Mouse (Mus musculus): ENCODE measurements around the gene Pgm5. TPM values are rescaled to one million over a fixed set of nuclear protein-coding genes. Genes with fewer than 3 reads are reported as not detected.

The Pgm5 gene
- polyA plus RNA-seq, 1 experiment from 2014 or later: 7.8 TPM

DNA sequence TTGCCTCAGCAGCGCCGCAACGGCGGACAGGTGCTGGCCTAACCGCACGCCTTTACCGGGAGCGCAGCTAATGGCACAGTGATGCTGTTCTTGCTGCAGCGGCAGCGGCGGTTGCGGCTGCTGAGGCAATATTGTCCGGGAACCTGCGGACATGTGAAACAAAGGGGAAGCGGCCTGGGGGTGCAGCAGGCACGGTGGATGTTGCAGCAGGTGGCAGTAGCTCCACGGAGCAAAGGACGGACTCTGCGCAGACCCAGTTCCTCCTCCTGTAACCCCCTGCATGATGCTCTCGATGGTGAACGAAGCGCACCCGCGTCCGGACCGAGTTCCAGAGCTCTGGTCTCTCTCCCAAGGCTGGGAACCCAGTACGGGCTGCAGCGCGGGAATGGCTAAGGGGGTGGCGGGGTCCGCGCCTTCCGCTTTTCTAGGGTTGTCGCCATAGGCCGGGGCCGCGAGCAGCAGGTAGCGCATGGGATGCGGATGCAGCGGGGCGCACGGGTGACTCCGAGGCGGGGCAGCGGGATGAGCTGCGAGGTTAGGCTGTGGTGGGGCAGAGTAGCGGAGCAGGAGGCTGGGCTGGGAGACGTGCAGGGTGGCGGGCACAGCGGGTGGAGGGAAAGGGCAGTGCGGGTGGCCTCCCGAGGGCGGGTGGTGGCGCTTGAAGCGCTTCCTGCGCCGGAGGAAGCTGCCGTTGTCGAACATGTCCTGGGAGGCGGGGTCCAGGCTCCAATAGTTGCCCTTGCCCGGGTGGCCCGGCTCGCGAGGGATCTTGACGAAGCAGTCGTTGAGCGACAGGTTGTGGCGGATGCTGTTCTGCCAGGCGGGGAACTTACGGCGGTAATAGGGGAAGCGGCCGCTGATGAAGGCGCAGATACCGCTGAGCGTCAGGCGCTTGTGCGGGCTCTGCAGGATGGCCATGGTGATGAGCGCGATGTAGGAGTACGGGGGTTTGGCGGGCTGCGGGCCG, 38.2 kb upstream of the Pgm5 start:
- H3K27ac ChIP-seq (replicated peaks in 1 of 2; ENCODE audit: control insufficient read depth in 1 of 2, insufficient read depth in 1 of 2, low read depth in 2 of 2, low read length in 2 of 2): no peak overlapping the region
- ATAC-seq (ENCODE audit: insufficient number of reproducible peaks, insufficient read depth, low FRiP score, low read depth): no peak

DNA sequence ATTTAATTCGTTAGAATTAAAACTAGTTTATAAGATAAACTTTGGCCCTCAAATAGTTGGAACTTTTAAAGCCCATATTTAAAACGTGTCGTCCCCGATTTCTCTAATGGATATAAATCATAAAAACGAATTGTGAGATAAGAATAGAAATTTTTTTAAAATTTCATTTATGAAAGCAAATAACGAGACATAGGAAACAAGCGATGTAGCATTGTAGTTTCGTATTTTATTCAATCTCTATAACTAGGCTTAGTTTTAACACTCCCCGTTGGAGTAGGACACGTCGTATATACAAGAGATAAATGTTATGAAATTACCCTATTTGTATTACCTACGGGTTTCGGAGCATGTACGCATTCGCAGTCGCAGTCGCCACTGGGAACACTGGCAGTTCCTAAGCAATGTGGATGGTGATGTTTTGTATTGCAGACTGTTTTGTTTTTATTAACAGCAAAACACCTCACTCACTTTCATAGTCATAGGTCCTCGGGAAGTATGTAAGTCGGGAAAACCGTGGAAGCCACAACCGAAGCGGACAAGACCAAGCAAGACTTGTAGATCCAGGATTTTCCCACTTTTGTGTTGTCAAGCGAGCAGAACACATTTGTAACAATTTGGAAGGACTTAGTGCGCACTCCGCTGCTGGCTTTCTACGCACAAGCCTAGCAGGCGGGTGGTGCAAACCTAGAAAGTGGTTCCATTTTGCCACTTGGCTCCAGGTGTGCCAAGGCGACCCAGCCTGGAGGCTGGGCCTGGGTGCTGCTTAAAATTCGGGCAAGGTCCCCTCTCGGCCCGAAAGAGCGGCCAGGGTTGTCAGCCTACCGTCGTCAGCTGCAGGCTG, 37.3 kb upstream of the Pgm5 start:
- Histone ChIP-seq H3K27me3 (ENCODE audit: control insufficient read depth, insufficient read depth, low read length) (peaks cover 74% of the 10 kb centered on the region), H3K4me2 (ENCODE audit: low read length) (peak overlapping the region; percentile 77), H3K4me1 (ENCODE audit: control insufficient read depth in 2 of 2, insufficient read depth in 2 of 2, low read length in 2 of 2) (peaks cover 11 to 28% of the 10 kb centered on the region in 2 experiments), H3K9me3 (ENCODE audit: control insufficient read depth, low read length) (no peaks in the 10 kb centered on the region), H3K9ac (ENCODE audit: low read length) (no peak overlapping the region), H3K36me3 (ENCODE audit: control insufficient read depth, insufficient read depth, low read length) (no peaks in the 10 kb centered on the region), H3K4me3 (ENCODE audit: control insufficient read depth in 1 of 2, insufficient read depth in 1 of 2, low read depth in 1 of 2, low read length in 2 of 2) (peak overlapping the region; percentile 36 to 49), H3K27ac (replicated peaks in 1 of 2; ENCODE audit: control insufficient read depth in 1 of 2, insufficient read depth in 1 of 2, low read depth in 2 of 2, low read length in 2 of 2) (no peak overlapping the region)
- no peak for ATAC-seq (ENCODE audit: insufficient number of reproducible peaks, insufficient read depth, low FRiP score, low read depth)
- 5% methylated on average over 34 of the region's 34 CpGs for WGBS

More for the DNA sequence above, 38.2 kb upstream of the Pgm5 start:
- H3K9ac ChIP-seq (ENCODE audit: low read length): no peak overlapping the region
- peaks cover 81% of the 10 kb centered on the region for H3K27me3 ChIP-seq (ENCODE audit: control insufficient read depth, insufficient read depth, low read length)
- H3K36me3 ChIP-seq (ENCODE audit: control insufficient read depth, insufficient read depth, low read length): no peaks in the 10 kb centered on the region
- H3K4me3 ChIP-seq (ENCODE audit: control insufficient read depth in 1 of 2, insufficient read depth in 1 of 2, low read depth in 1 of 2, low read length in 2 of 2): peak overlapping the region; percentile 36 to 49
- under 1% methylated on average over 83 of the region's 84 CpGs for WGBS
- H3K9me3 ChIP-seq (ENCODE audit: control insufficient read depth, low read length): no peaks in the 10 kb centered on the region
- H3K4me1 ChIP-seq (ENCODE audit: control insufficient read depth in 2 of 2, insufficient read depth in 2 of 2, low read length in 2 of 2): peaks cover 11 to 28% of the 10 kb centered on the region in 2 experiments
- H3K4me2 ChIP-seq (ENCODE audit: low read length): peak overlapping the region; percentile 77

GRCm38 (mm10) chr19:24897896-24898736, 36.5 kb upstream of the Pgm5 start:
- no peaks in the 10 kb centered on the region for H3K36me3 ChIP-seq (ENCODE audit: control insufficient read depth, insufficient read depth, low read length)
- no peak for ATAC-seq (ENCODE audit: insufficient number of reproducible peaks, insufficient read depth, low FRiP score, low read depth)
- peak overlapping the region; percentile 60 for H3K4me2 ChIP-seq (ENCODE audit: low read length)
- no peaks in the 10 kb centered on the region for H3K9me3 ChIP-seq (ENCODE audit: control insufficient read depth, low read length)
- no peak overlapping the region for H3K27ac ChIP-seq (replicated peaks in 1 of 2; ENCODE audit: control insufficient read depth in 1 of 2, insufficient read depth in 1 of 2, low read depth in 2 of 2, low read length in 2 of 2)
- H3K9ac ChIP-seq (ENCODE audit: low read length): no peak overlapping the region
- H3K4me1 ChIP-seq (ENCODE audit: control insufficient read depth in 2 of 2, insufficient read depth in 2 of 2, low read length in 2 of 2): peaks cover 11 to 28% of the 10 kb centered on the region in 2 experiments
- H3K27me3 ChIP-seq (ENCODE audit: control insufficient read depth, insufficient read depth, low read length): peaks cover 71% of the 10 kb centered on the region
- 4% methylated on average over 20 of the region's 20 CpGs for WGBS
- H3K4me3 ChIP-seq (ENCODE audit: control insufficient read depth in 1 of 2, insufficient read depth in 1 of 2, low read depth in 1 of 2, low read length in 2 of 2): peak overlapping the region in 1 of 2 experiments; percentile 33; a peak in 2 of 4 replicates

- Histone ChIP-seq H3K9ac (ENCODE audit: low read length) (no peak overlapping the region), H3K27me3 (ENCODE audit: control insufficient read depth, insufficient read depth, low read length) (peaks cover 62% of the 10 kb centered on the region), H3K4me3 (ENCODE audit: control insufficient read depth in 1 of 2, insufficient read depth in 1 of 2, low read depth in 1 of 2, low read length in 2 of 2) (peak overlapping the region; percentile 23 to 33), H3K4me2 (ENCODE audit: low read length) (peak overlapping the region; percentile 60), H3K27ac (replicated peaks in 1 of 2; ENCODE audit: control insufficient read depth in 1 of 2, insufficient read depth in 1 of 2, low read depth in 2 of 2, low read length in 2 of 2) (no peak overlapping the region), H3K4me1 (ENCODE audit: control insufficient read depth in 2 of 2, insufficient read depth in 2 of 2, low read length in 2 of 2) (peaks cover 11 to 28% of the 10 kb centered on the region in 2 experiments), H3K9me3 (ENCODE audit: control insufficient read depth, low read length) (no peaks in the 10 kb centered on the region), H3K36me3 (ENCODE audit: control insufficient read depth, insufficient read depth, low read length) (no peaks in the 10 kb centered on the region)
- ATAC-seq (ENCODE audit: insufficient number of reproducible peaks, insufficient read depth, low FRiP score, low read depth): no peak
- WGBS: 2% methylated on average over 57 of the region's 57 CpGs
These were observed 35.6 kb upstream of the Pgm5 start for GRCm38 (mm10) chr19:24897006-24897895.

GRCm38 (mm10) chr19:24896536-24896935, 34.9 kb upstream of the Pgm5 start:
- Histone ChIP-seq H3K4me1 (ENCODE audit: control insufficient read depth in 2 of 2, insufficient read depth in 2 of 2, low read length in 2 of 2) (peaks cover 11 to 28% of the 10 kb centered on the region in 2 experiments), H3K27me3 (ENCODE audit: control insufficient read depth, insufficient read depth, low read length) (peaks cover 55% of the 10 kb centered on the region), H3K9ac (ENCODE audit: low read length) (no peak overlapping the region), H3K27ac (replicated peaks in 1 of 2; ENCODE audit: control insufficient read depth in 1 of 2, insufficient read depth in 1 of 2, low read depth in 2 of 2, low read length in 2 of 2) (no peak overlapping the region), H3K4me2 (ENCODE audit: low read length) (no peak overlapping the region), H3K4me3 (ENCODE audit: control insufficient read depth in 1 of 2, insufficient read depth in 1 of 2, low read depth in 1 of 2, low read length in 2 of 2) (no peak overlapping the region), H3K36me3 (ENCODE audit: control insufficient read depth, insufficient read depth, low read length) (no peaks in the 10 kb centered on the region), H3K9me3 (ENCODE audit: control insufficient read depth, low read length) (no peaks in the 10 kb centered on the region)
- 18% methylated on average over 4 of the region's 4 CpGs for WGBS
- ATAC-seq (ENCODE audit: insufficient number of reproducible peaks, insufficient read depth, low FRiP score, low read depth): no peak

DNA sequence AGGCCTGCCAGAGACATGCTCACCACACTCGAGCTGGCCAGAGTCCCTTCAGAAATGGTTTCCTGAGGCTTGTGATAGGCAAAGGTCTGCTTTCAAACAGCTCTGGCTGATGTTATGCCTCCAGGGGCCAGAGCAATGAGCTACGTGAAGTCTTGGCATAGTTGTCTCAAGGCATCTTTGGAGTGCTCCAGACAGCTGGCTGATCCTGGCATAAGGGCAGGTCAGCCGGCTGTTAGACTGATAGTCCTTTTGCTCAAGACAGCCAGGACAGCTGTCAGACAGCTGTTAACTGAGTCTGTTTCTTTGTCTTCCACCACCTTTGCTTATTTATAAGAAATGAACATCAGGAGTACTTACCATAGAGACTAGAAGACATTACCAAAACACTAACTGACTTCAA, 25.2 kb upstream of the Pgm5 start:
- no peaks in the 10 kb centered on the region for H3K9me3 ChIP-seq (ENCODE audit: control insufficient read depth, low read length)
- H3K36me3 ChIP-seq (ENCODE audit: control insufficient read depth, insufficient read depth, low read length): no peaks in the 10 kb centered on the region
- H3K9ac ChIP-seq (ENCODE audit: low read length): no peak overlapping the region
- 64% methylated on average over 3 of the region's 3 CpGs for WGBS
- H3K4me2 ChIP-seq (ENCODE audit: low read length): no peak overlapping the region
- peaks cover 3 to 6% of the 10 kb centered on the region in 2 experiments; a peak in 2 of 4 replicates for H3K4me1 ChIP-seq (ENCODE audit: control insufficient read depth in 2 of 2, insufficient read depth in 2 of 2, low read length in 2 of 2)
- H3K27me3 ChIP-seq (ENCODE audit: control insufficient read depth, insufficient read depth, low read length): peaks cover 3% of the 10 kb centered on the region; the same call in 1 of the 2 replicates
- H3K27ac ChIP-seq (replicated peaks in 1 of 2; ENCODE audit: control insufficient read depth in 1 of 2, insufficient read depth in 1 of 2, low read depth in 2 of 2, low read length in 2 of 2): no peak overlapping the region
- no peak overlapping the region for H3K4me3 ChIP-seq (ENCODE audit: control insufficient read depth in 1 of 2, insufficient read depth in 1 of 2, low read depth in 1 of 2, low read length in 2 of 2)
- ATAC-seq (ENCODE audit: insufficient number of reproducible peaks, insufficient read depth, low FRiP score, low read depth): no peak

Data from heart, embryonic 14.5 days (tissue).